Mouse (Mus musculus) kidney, embryonic 14.5 days (tissue): ENCODE results near the gene Gm10073. TPM values are rescaled to one million over a fixed set of nuclear protein-coding genes. Genes with fewer than 3 reads are reported as not detected.
"Not testable (repeated sequence)": the region's sequence is repeated elsewhere in the genome, so short reads cannot be mapped to it uniquely, and the experiment has no call there.

Source experiments
- ATAC-seq: fragments of 200-750 bp; cut with Nextera tagmentation; 2 replicates; pipeline ENCODE4 v1.8.0; 2017; ENCODE audit warnings: moderate number of reproducible peaks, mild to moderate bottlenecking, moderate TSS enrichment, moderate library complexity; ENCODE audit not compliant: low FRiP score, low TSS enrichment
- H3K27ac ChIP-seq: fragments of 300-500 bp; sonication (generic); 2 replicates; pipeline ENCODE4 v1.5.1; 2014; ENCODE audit warnings: low read depth, mild to moderate bottlenecking, low read length, moderate library complexity, mixed read lengths
- H3K27me3 ChIP-seq: fragments of 300-500 bp; sonication (generic); 2 replicates; pipeline ENCODE4 v1.6.1; 2014; ENCODE audit warnings: mild to moderate bottlenecking, low read length; ENCODE audit not compliant: control insufficient read depth, insufficient read depth
- H3K36me3 ChIP-seq: fragments of 300-500 bp; sonication (generic); 2 replicates; pipeline ENCODE4 v1.6.1; 2014; ENCODE audit warnings: low read length, mixed read lengths; ENCODE audit not compliant: control insufficient read depth, insufficient read depth
- H3K4me1 ChIP-seq: fragments of 300-500 bp; sonication (generic); 2 replicates; pipeline ENCODE4 v1.6.1; 2014; ENCODE audit warnings: low read length, mixed read lengths; ENCODE audit not compliant: control insufficient read depth, insufficient read depth
- H3K4me2 ChIP-seq: fragments of 300-500 bp; sonication (generic); replicated peaks from 2 replicates; pipeline ENCODE4 v1.6.1; 2014; ENCODE audit warnings: low read depth, mild to moderate bottlenecking, low read length
- H3K4me3 ChIP-seq: fragments of 300-500 bp; sonication (generic); 2 replicates; pipeline ENCODE4 v1.5.1; 2014; ENCODE audit warnings: mild to moderate bottlenecking, low read length
- H3K9ac ChIP-seq: fragments of 300-500 bp; sonication (generic); 2 replicates; pipeline ENCODE4 v1.6.1; 2014; ENCODE audit warnings: low read depth, mild to moderate bottlenecking, low read length, moderate library complexity
- H3K9me3 ChIP-seq: fragments of 300-500 bp; sonication (generic); 2 replicates; pipeline ENCODE4 v1.6.1; 2016; ENCODE audit warnings: low read length; ENCODE audit not compliant: control insufficient read depth
- WGBS: fragments of 180-500 bp; shearing (Covaris S2); extraction: QIAGEN DNeasy Blood & Tissue Kit; methylation state at CpG from one replicate; pipeline ENCODE4 v1.1.7; 2014; 5-methylcytosine and 5-hydroxymethylcytosine counted together
- polyA plus RNA-seq: library from polyadenylated mRNA; unstranded; fragments of >200 nt; fragmentation: Nextera tagmentation; extraction: Ambion mirVana; gene quantifications from 2 replicates; pipeline ENCODE4 v1.2.1, GENCODE M21; 2014

The Gm10073 gene
- polyA plus RNA-seq, 1 experiment from 2014 or later, result 11.6 TPM

GRCm38 (mm10) chr8:106605657-106606056 lies 32.4 kb upstream of the Gm10073 start:
- H3K27me3 ChIP-seq, result peaks cover 31% of the 10 kb centered on the region
- WGBS, result 75% methylated on average over 7 of the region's 7 CpGs
- H3K4me3 ChIP-seq, result no peak overlapping the region

GRCm38 (mm10) chr8:106603933-106604332 lies 30.7 kb upstream of the Gm10073 start:
- Histone ChIP-seq H3K4me3 (peak overlapping the region; percentile 49), H3K4me2 (peak overlapping the region; percentile 58), H3K4me1 (peaks cover 16% of the 10 kb centered on the region; the same call in 1 of the 2 replicates), H3K27me3 (peaks cover 31% of the 10 kb centered on the region), H3K27ac (peak overlapping the region; percentile 60), H3K9me3 (no peaks in the 10 kb centered on the region), H3K9ac (peak overlapping the region; percentile 61), H3K36me3 (no peaks in the 10 kb centered on the region)
- WGBS, result 3% methylated on average over 19 of the region's 19 CpGs
- ATAC-seq, result no peak

More at GRCm38 (mm10) chr8:106605657-106606056, 32.4 kb upstream of the Gm10073 start:
- Histone ChIP-seq H3K36me3 (no peaks in the 10 kb centered on the region), H3K27ac (no peak overlapping the region), H3K4me2 (no peak overlapping the region), H3K4me1 (peaks cover 16% of the 10 kb centered on the region; the same call in 1 of the 2 replicates), H3K9ac (no peak overlapping the region), H3K9me3 (no peaks in the 10 kb centered on the region)
- no peak for ATAC-seq

DNA sequence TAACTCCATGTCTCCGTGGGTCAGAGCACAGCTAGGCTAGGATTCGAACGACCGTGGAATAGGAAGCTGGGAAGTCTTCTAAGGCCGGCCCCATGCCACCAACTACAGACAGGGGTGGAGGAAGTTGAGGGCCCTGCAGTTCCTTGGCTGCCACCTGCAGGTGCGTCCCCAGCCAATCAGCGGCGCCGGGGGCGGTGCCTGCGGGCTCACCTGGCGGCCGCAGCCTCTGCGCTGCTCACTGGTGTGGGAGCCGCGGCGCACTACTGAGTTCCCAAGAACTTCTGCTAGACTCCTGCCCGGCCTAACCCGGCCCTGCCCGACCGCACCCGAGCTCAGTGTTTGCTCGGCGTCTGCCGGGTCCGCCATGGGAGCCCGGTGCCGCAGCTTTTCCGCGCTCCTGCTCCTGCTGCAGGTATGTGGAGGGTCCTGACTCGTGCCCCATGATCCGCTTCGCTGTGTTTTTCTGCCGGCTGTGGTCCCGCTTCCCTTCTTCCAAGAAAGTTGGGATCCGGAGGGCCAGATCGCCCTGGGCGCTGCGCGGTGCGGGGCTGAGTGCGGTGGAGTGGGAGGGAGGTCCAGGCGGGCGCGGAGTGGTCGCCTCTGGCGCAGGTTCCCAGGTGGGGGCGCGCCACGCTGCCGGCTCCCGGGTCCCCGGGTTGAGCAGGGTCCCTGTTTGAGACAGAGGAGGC lies 30.0 kb upstream of the Gm10073 start, which contains the start of gene Cdh1:
Gene Cdh1 (plus strand): TSS at position 221 of the 689 bp plus-strand sequence.
- ATAC-seq, result peak; percentile 83
- WGBS, result under 1% methylated on average over 52 of the region's 53 CpGs
- Histone ChIP-seq H3K9me3 (no peaks in the 10 kb centered on the region), H3K4me1 (peaks cover 14% of the 10 kb centered on the region; the same call in 1 of the 2 replicates), H3K27me3 (peaks cover 31% of the 10 kb centered on the region), H3K9ac (peak within 1 kb of the TSS; percentile 61), H3K4me2 (peak within 1 kb of the TSS; percentile 58), H3K27ac (peak within 1 kb of the TSS; percentile 60), H3K36me3 (no peaks in the 10 kb centered on the region), H3K4me3 (peak within 1 kb of the TSS; percentile 49)

DNA sequence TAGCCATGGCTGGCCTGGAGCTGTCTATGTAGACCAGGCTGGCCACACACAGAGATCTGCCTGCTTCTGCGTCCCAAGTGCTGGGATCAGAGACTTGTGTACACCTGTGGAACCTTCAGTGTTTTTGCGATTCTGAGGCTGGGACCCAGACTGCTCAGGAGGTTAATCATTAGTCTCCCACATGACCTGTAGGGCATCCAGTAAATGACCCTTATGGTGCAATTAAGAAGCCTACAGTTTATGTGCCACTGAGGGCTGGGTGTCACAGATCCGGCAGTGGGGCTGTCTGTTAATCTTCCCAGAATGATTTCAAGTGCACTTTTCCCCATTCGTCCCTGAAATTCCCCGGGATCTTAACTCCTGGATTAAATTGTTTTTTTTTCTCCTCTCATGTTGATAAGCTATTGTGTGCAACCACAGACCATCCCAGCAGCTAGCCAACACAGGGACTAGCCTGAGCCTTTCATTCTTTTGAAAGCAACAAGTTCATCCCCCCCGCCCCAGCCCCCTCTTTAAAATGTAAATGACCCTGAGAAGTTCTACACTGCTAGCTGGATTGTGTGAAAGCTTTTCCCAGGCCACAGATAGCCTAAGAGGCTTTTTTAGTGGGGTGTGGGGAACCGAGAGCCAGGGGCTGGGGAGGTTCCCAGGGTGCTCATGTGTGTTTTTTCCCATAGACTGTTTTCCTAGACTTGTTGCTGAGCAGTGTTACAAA lies 26.2 kb upstream of the Gm10073 start:
- Histone ChIP-seq H3K36me3 (no peaks in the 10 kb centered on the region), H3K27me3 (peaks cover 17% of the 10 kb centered on the region), H3K4me1 (peaks cover 14% of the 10 kb centered on the region; the same call in 1 of the 2 replicates), H3K4me2 (no peak overlapping the region), H3K9ac (no peak overlapping the region), H3K4me3 (no peak overlapping the region), H3K9me3 (no peaks in the 10 kb centered on the region), H3K27ac (no peak overlapping the region)
- WGBS, result 23% methylated on average over 7 of the region's 7 CpGs
- ATAC-seq, result no peak

GRCm38 (mm10) chr8:106597067-106597466 lies 23.8 kb upstream of the Gm10073 start:
- H3K9me3 ChIP-seq, result no peaks in the 10 kb centered on the region
- no peak overlapping the region for H3K4me3 ChIP-seq
- no peak for ATAC-seq

GRCm38 (mm10) chr8:106595623-106596022 lies 22.4 kb upstream of the Gm10073 start:
- H3K4me2 ChIP-seq, ATAC-seq: not testable (repeated sequence)

More at GRCm38 (mm10) chr8:106597067-106597466, 23.8 kb upstream of the Gm10073 start:
- Histone ChIP-seq H3K27me3 (no peaks in the 10 kb centered on the region), H3K9ac (no peak overlapping the region), H3K36me3 (no peaks in the 10 kb centered on the region), H3K27ac (no peak overlapping the region), H3K4me2 (no peak overlapping the region), H3K4me1 (no peaks in the 10 kb centered on the region)
- WGBS, result 96% methylated on average over 5 of the region's 5 CpGs

GRCm38 (mm10) chr8:106592458-106592857 lies 19.2 kb upstream of the Gm10073 start:
- H3K4me2 ChIP-seq, result no peak overlapping the region
- no peaks in the 10 kb centered on the region for H3K4me1 ChIP-seq
- no peak overlapping the region for H3K27ac ChIP-seq
- ATAC-seq, result no peak
- H3K27me3 ChIP-seq, result no peaks in the 10 kb centered on the region
- H3K9ac ChIP-seq, result no peak overlapping the region
- no peaks in the 10 kb centered on the region for H3K36me3 ChIP-seq
- no peaks in the 10 kb centered on the region for H3K9me3 ChIP-seq
- H3K4me3 ChIP-seq, result no peak overlapping the region
- WGBS, result 93% methylated on average over 2 of the region's 3 CpGs

More at GRCm38 (mm10) chr8:106595623-106596022, 22.4 kb upstream of the Gm10073 start:
- not testable (repeated sequence) for H3K27me3 ChIP-seq, H3K4me3 ChIP-seq, H3K36me3 ChIP-seq, H3K4me1 ChIP-seq, H3K27ac ChIP-seq, H3K9ac ChIP-seq, H3K9me3 ChIP-seq
- 92% methylated on average over 3 of the region's 3 CpGs for WGBS

DNA sequence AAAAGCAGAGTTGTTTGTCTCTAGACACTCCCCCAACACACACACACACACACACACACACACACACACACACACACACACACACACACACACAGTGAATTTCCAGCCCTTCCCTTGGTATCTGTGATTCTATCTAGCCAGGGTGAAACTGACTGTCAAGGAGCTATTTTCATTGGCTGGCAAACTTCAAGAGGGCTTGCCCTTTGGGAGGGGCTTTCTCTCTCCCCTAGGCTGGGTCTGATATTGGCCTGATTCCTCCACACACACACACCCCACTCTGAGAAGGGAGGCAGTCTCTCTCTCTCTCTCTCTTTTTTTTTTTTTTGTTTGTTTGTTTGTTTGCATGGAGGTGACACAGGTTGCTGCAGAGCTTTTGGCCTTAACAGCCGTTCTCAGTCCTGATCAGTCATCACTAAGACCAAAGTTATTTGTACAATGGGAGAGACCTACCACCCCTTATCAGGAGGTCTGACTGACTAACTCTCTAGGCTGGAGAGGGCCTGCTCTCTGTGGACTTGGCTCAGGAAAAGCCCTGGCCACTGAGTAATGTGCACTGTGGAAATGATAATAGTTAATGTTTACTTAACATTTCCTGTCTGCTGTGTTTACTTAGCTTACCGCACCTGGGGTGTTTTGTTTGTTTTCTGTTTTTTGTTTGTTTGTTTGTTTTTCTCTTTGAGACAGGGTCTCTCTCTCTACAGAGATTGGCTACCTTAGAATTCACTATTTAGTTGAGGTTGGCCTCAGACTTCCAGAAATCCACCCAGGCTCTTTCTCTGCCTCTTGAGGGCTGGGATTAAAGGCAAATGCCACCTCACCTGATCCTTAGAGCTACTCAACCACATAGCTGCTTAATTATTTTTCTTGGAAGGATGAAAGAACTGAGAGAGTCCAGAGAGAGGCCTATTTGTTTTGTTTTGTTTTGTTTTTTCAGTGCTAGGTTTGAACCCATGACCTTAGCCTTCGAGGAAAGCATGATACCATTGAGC lies 15.5 kb upstream of the Gm10073 start:
- no peak overlapping the region for H3K9ac ChIP-seq
- H3K36me3 ChIP-seq, result no peaks in the 10 kb centered on the region
- no peak overlapping the region for H3K4me2 ChIP-seq
- H3K4me1 ChIP-seq, result no peaks in the 10 kb centered on the region
- H3K27me3 ChIP-seq, result no peaks in the 10 kb centered on the region
- no peak overlapping the region for H3K4me3 ChIP-seq
- H3K27ac ChIP-seq, result no peak overlapping the region; the same call in 1 of the 2 replicates
- WGBS, result 36% methylated on average over 3 of the region's 3 CpGs
- no peak for ATAC-seq
- no peaks in the 10 kb centered on the region for H3K9me3 ChIP-seq
